Mouse (Mus musculus) liver, embryonic 14.5 days (tissue): Measurements from ENCODE around the gene Tnpo2. TPM values are rescaled to one million over a fixed set of nuclear protein-coding genes. Genes with fewer than 3 reads are reported as not detected.

Source experiments
- ATAC-seq: fragments of 200-750 bp; cut with Nextera tagmentation; 2 replicates; pipeline ENCODE4 v1.8.0; 2017; ENCODE audit warnings: moderate number of reproducible peaks, mild to moderate bottlenecking, moderate library complexity; ENCODE audit not compliant: insufficient read depth
- DNase-seq, 3 experiments: peaks; one replicate each; pipeline ENCODE4 v3.0.0-alpha.2; 2012 to 2013; ENCODE audit warnings: low read depth in 3 of 3, low spot score in 3 of 3
- H3K27ac ChIP-seq: fragments of 300-500 bp; sonication (generic); 2 replicates; pipeline ENCODE4 v1.5.1; 2014; ENCODE audit warnings: moderate library complexity, mild to moderate bottlenecking, control low read depth, inconsistent platforms
- H3K27me3 ChIP-seq: fragments of 300-500 bp; sonication (generic); 2 replicates; pipeline ENCODE4 v1.6.1; 2014; ENCODE audit warnings: mild to moderate bottlenecking, low read length, moderate library complexity; ENCODE audit not compliant: control insufficient read depth, insufficient read depth
- H3K36me3 ChIP-seq: fragments of 300-500 bp; sonication (generic); replicated peaks from 2 replicates; pipeline ENCODE4 v1.6.1; 2014; ENCODE audit warnings: low read depth; ENCODE audit not compliant: control insufficient read depth, insufficient read depth
- H3K4me1 ChIP-seq, 2 experiments: fragments of 200-500 bp in 1 of 2; fragments of 300-500 bp in 1 of 2; sonication (generic) in 1 of 2; replicated peaks; 2 replicates each; pipeline ENCODE4 v1.6.1; 2012 to 2014; ENCODE audit warnings: antibody characterized with exemption in 1 of 2, inconsistent platforms in 1 of 2, low read length in 1 of 2; ENCODE audit not compliant: control insufficient read depth in 2 of 2, insufficient read depth in 2 of 2
- H3K4me2 ChIP-seq: fragments of 300-500 bp; sonication (generic); 2 replicates; pipeline ENCODE4 v1.6.1; 2014; ENCODE audit warnings: low read depth, mild to moderate bottlenecking, control low read depth, moderate library complexity
- H3K4me3 ChIP-seq, 2 experiments: fragments of 200-500 bp in 1 of 2; fragments of 300-500 bp in 1 of 2; sonication (generic) in 1 of 2; 2 replicates each; pipeline ENCODE4 v1.5.1; 2012 to 2014; ENCODE audit warnings: low read depth in 2 of 2, low read length in 2 of 2, mild to moderate bottlenecking in 2 of 2, control low read depth in 1 of 2, inconsistent platforms in 1 of 2, moderate library complexity in 1 of 2; ENCODE audit not compliant: insufficient read depth in 1 of 2
- H3K9ac ChIP-seq: fragments of 300-500 bp; sonication (generic); replicated peaks from 2 replicates; pipeline ENCODE4 v1.6.1; 2014; ENCODE audit warnings: mild to moderate bottlenecking, control low read depth, moderate library complexity
- H3K9me3 ChIP-seq: fragments of 300-500 bp; sonication (generic); 2 replicates; pipeline ENCODE4 v1.6.1; 2016; ENCODE audit warnings: low read length, mixed read lengths; ENCODE audit not compliant: control insufficient read depth
- CTCF ChIP-seq: IDR thresholded peaks from 2 replicates; pipeline ENCODE4 v1.5.1; 2016; ENCODE audit warnings: antibody characterized with exemption, low read depth, control low read depth
- EP300 ChIP-seq: IDR thresholded peaks from 2 replicates; pipeline ENCODE4 v1.6.1; 2016; ENCODE audit warnings: antibody characterized with exemption, low read depth
- WGBS: fragments of 180-500 bp; shearing (Covaris S2); extraction: QIAGEN DNeasy Blood & Tissue Kit; methylation state at CpG from one replicate; pipeline ENCODE4 v1.1.7; 2014; ENCODE audit not compliant: insufficient replicate concordance; 5-methylcytosine and 5-hydroxymethylcytosine counted together
- polyA plus RNA-seq, 2 experiments: library from polyadenylated mRNA; depleted of rRNA in 1 of 2; stranded (reverse) in 1 of 2; unstranded in 1 of 2; fragments of >200 nt; fragmentation: Nextera tagmentation in 1 of 2; extraction: Ambion mirVana in 1 of 2; gene quantifications; 2 replicates each; pipeline versions ENCODE4 v1.2.1 to v1.2.3; 2012 to 2014

Tnpo2 gene
- polyA plus RNA-seq, 2 experiments, result 9.9 to 25.2 TPM

- TF ChIP-seq EP300 (no peak), CTCF (no peak)
- DNase-seq (no peak), ATAC-seq (peak; percentile 34)
- peak overlapping the region; percentile 98 for H3K4me2 ChIP-seq
- peak overlapping the region; percentile 75 for H3K27ac ChIP-seq
- WGBS, result 0% methylated on average over 9 of the region's 9 CpGs
- peaks cover 15 to 18% of the 10 kb centered on the region in 2 experiments for H3K4me1 ChIP-seq
- H3K9ac ChIP-seq, result peak overlapping the region; percentile 75
- no peaks in the 10 kb centered on the region for H3K27me3 ChIP-seq
- peak overlapping the region; percentile 79 to 91 for H3K4me3 ChIP-seq
- peaks cover 34% of the 10 kb centered on the region for H3K36me3 ChIP-seq
- no peaks in the 10 kb centered on the region for H3K9me3 ChIP-seq
These were observed 366 bp upstream of the Tnpo2 start for GRCm38 (mm10) chr8:85036381-85036717.

- Histone ChIP-seq H3K4me3 (peak overlapping the region; percentile 79 to 90), H3K27me3 (no peaks in the 10 kb centered on the region), H3K9me3 (no peaks in the 10 kb centered on the region), H3K4me2 (peak overlapping the region; percentile 98), H3K9ac (peak overlapping the region; percentile 88), H3K27ac (peak overlapping the region; percentile 72), H3K36me3 (peaks cover 36% of the 10 kb centered on the region), H3K4me1 (peaks cover 15 to 18% of the 10 kb centered on the region in 2 experiments)
- under 1% methylated on average over 14 of the region's 14 CpGs for WGBS
- ATAC-seq (peak; percentile 27), DNase-seq (no peak)
- no peak for TF ChIP-seq EP300
- TF ChIP-seq CTCF, result no peak
These were observed 608 bp downstream of the Tnpo2 start for GRCm38 (mm10) chr8:85037366-85037680.

GRCm38 (mm10) chr8:85037681-85038531 lies 1.2 kb downstream of the Tnpo2 start:
- peak overlapping the region; percentile 98 for H3K4me2 ChIP-seq
- H3K9me3 ChIP-seq, result no peaks in the 10 kb centered on the region
- peak overlapping the region; percentile 88 for H3K9ac ChIP-seq
- peak overlapping the region; percentile 79 to 90 for H3K4me3 ChIP-seq
- no peak for TF ChIP-seq EP300
- no peak for TF ChIP-seq CTCF
- H3K27me3 ChIP-seq, result no peaks in the 10 kb centered on the region
- H3K4me1 ChIP-seq, result peaks cover 15 to 18% of the 10 kb centered on the region in 2 experiments
- peak overlapping the region; percentile 72 for H3K27ac ChIP-seq
- DNase-seq, result peak in 1 of 3 experiments; percentile 57
- peaks cover 32% of the 10 kb centered on the region for H3K36me3 ChIP-seq
- peak; percentile 36 for ATAC-seq
- under 1% methylated on average over 57 of the region's 57 CpGs for WGBS

GRCm38 (mm10) chr8:85043619-85044018 lies 6.9 kb downstream of the Tnpo2 start:
- no peak overlapping the region for H3K27ac ChIP-seq
- DNase-seq, result no peak
- no peaks in the 10 kb centered on the region for H3K9me3 ChIP-seq
- TF ChIP-seq CTCF, result no peak
- no peak for TF ChIP-seq EP300
- peaks cover 82% of the 10 kb centered on the region for H3K36me3 ChIP-seq
- peaks cover 2 to 6% of the 10 kb centered on the region in 2 experiments; a peak in 3 of 4 replicates for H3K4me1 ChIP-seq
- no peaks in the 10 kb centered on the region for H3K27me3 ChIP-seq
- ATAC-seq, result no peak
- no peak overlapping the region for H3K9ac ChIP-seq
- 88% methylated on average over 6 of the region's 6 CpGs for WGBS
- no peak overlapping the region for H3K4me3 ChIP-seq
- no peak overlapping the region for H3K4me2 ChIP-seq

GRCm38 (mm10) chr8:85057367-85057766 lies 20.7 kb downstream of the Tnpo2 start:
- Histone ChIP-seq H3K36me3 (peaks cover 39% of the 10 kb centered on the region), H3K9me3 (no peaks in the 10 kb centered on the region), H3K4me3 (no peak overlapping the region), H3K27ac (no peak overlapping the region), H3K4me2 (no peak overlapping the region), H3K27me3 (no peaks in the 10 kb centered on the region), H3K9ac (no peak overlapping the region), H3K4me1 (no peaks in the 10 kb centered on the region)
- DNase-seq (no peak), ATAC-seq (no peak)
- 82% methylated on average over 7 of the region's 7 CpGs for WGBS
- TF ChIP-seq CTCF, result no peak
- TF ChIP-seq EP300, result no peak
